Mouse (Mus musculus) kidney, postnatal 36 days (tissue): ENCODE measurements around the gene Sptb.
A peak's percentile ranks its signal among the peaks of the same experiment; 100 is the strongest.

ENCODE experiments used
- DNase-seq, 2 experiments: peaks; one replicate each; pipeline ENCODE4 v3.0.0; 2021 to 2022; ENCODE audit warnings: mixed read lengths in 2 of 2

Gene Sptb

GRCm38 (mm10) chr12:76672008-76672407, 38.3 kb downstream of the Sptb start:
- DNase-seq = no peak

- no peak for DNase-seq
Observed at GRCm38 (mm10) chr12:76670533-76671086, 39.7 kb downstream of the Sptb start.

- no peak for DNase-seq
Observed at GRCm38 (mm10) chr12:76669956-76670530, 40.3 kb downstream of the Sptb start.

- no peak for DNase-seq
Observed at GRCm38 (mm10) chr12:76668654-76669419, 41.5 kb downstream of the Sptb start.

GRCm38 (mm10) chr12:76651788-76652345, 58.5 kb downstream of the Sptb start:
- DNase-seq = no peak

- DNase-seq = peak; percentile 67 to 84
Observed at GRCm38 (mm10) chr12:76649708-76650687, 60.3 kb downstream of the Sptb start.

- DNase-seq = no peak
Observed at GRCm38 (mm10) chr12:76645222-76646110, 64.9 kb downstream of the Sptb start.

- no peak for DNase-seq
Observed at GRCm38 (mm10) chr12:76643679-76644078, 66.7 kb downstream of the Sptb start.

- no peak for DNase-seq
Observed at GRCm38 (mm10) chr12:76642616-76643015, 67.7 kb downstream of the Sptb start.

- DNase-seq = no peak
Observed at GRCm38 (mm10) chr12:76640620-76641019, 69.7 kb downstream of the Sptb start.

- peak; percentile 66 to 75 for DNase-seq
Observed at GRCm38 (mm10) chr12:76634899-76635693, 75.3 kb downstream of the Sptb start.

- no peak for DNase-seq
Observed at GRCm38 (mm10) chr12:76623374-76623773, 87.0 kb downstream of the Sptb start.

- DNase-seq = no peak
Observed at GRCm38 (mm10) chr12:76619847-76620246, 90.5 kb downstream of the Sptb start.

- no peak for DNase-seq
Observed at GRCm38 (mm10) chr12:76618175-76618574, 92.2 kb downstream of the Sptb start.

GRCm38 (mm10) chr12:76615580-76615937, 94.8 kb downstream of the Sptb start:
- DNase-seq = no peak

GRCm38 (mm10) chr12:76614868-76615579, 95.3 kb downstream of the Sptb start:
- peak in 1 of 2 experiments; percentile 15 for DNase-seq

GRCm38 (mm10) chr12:76612621-76613020, 97.7 kb downstream of the Sptb start:
- DNase-seq = no peak

GRCm38 (mm10) chr12:76608997-76609565, 101.3 kb downstream of the Sptb start:
- no peak for DNase-seq

GRCm38 (mm10) chr12:76608241-76608640, 102.1 kb downstream of the Sptb start:
- no peak for DNase-seq

- DNase-seq = no peak
Observed at GRCm38 (mm10) chr12:76605837-76606236, 104.5 kb downstream of the Sptb start.
